Mouse (Mus musculus): Measurements from ENCODE around the gene Map4k2. TPM values are rescaled to one million over a fixed set of nuclear protein-coding genes. Genes with fewer than 3 reads are reported as not detected.
A peak's percentile ranks its signal among the peaks of the same experiment; 100 is the strongest.

Map4k2 gene
- total and polyA plus RNA-seq, 3 experiments, result 55.5 to 119 (median 95.2) TPM

- in situ Hi-C loops (cut with MboI; ENCODE audit: low pct_ligation_motif_present, low pct_unique_long_range_greater_than_20kb, low sequenced_read_pairs), result no loop called here
- peaks cover 35 to 68% of the 10 kb centered on the region in 2 experiments for H3K4me1 ChIP-seq (ENCODE audit: control insufficient read depth in 1 of 2, insufficient read depth in 2 of 2)
- dilution Hi-C loops (cut with MboI; ENCODE audit: extremely low pct_ligation_motif_present, extremely low pct_unique_long_range_greater_than_20kb, low sequenced_read_pairs), result no loop called here
Observed at GRCm38 (mm10) chr19:6334673-6335457, 6.1 kb upstream of the Map4k2 start, which contains the start of gene Men1. Men1 (plus strand) TSS chr19:6334979.

GRCm38 (mm10) chr19:6335458-6335827, 5.5 kb upstream of the Map4k2 start:
- Histone ChIP-seq H3K4me1 (ENCODE audit: control insufficient read depth in 1 of 2, insufficient read depth in 2 of 2) (peaks cover 35 to 68% of the 10 kb centered on the region in 2 experiments), H3K4me2 (ENCODE audit: insufficient read depth, low read depth, poor library complexity, severe bottlenecking) (peak overlapping the region; percentile 85), H3K9me3 (replicated peaks; ENCODE audit: low read length) (no peaks in the 10 kb centered on the region), H3K79me2 (replicated peaks; ENCODE audit: control insufficient read depth, extremely low read depth, insufficient read depth, poor library complexity, severe bottlenecking) (peaks cover 22% of the 10 kb centered on the region), H3K9ac (ENCODE audit: insufficient read depth, low read depth) (peak overlapping the region; percentile 76), H3K36me3 (replicated peaks in 1 of 2; ENCODE audit: control insufficient read depth in 1 of 2, insufficient read depth in 1 of 2, low read length in 1 of 2) (peaks cover 27 to 32% of the 10 kb centered on the region in 2 experiments), H3K27ac (ENCODE audit: insufficient read depth, low read depth) (peak overlapping the region; percentile 5; the same call in 1 of the 2 replicates), H3K4me3 (replicated peaks in 1 of 3; ENCODE audit: low read depth in 2 of 3, low read length in 2 of 3, poor library complexity in 1 of 3) (peak overlapping the region; percentile 78 to 87 (median 79)), H3K27me3 (replicated peaks) (no peaks in the 10 kb centered on the region)
- in situ Hi-C loops (cut with MboI; ENCODE audit: low pct_ligation_motif_present, low pct_unique_long_range_greater_than_20kb, low sequenced_read_pairs) (no loop called here), dilution Hi-C loops (cut with MboI; ENCODE audit: extremely low pct_ligation_motif_present, extremely low pct_unique_long_range_greater_than_20kb, low sequenced_read_pairs) (no loop called here)
- DNase-seq (ENCODE audit: extremely low read depth), result no peak
- TF ChIP-seq KAT2A (IDR thresholded peaks at IDR 0.05; ENCODE audit: insufficient replicate concordance, low read length) (no peak), MXI1 (IDR thresholded peaks at IDR 0.05; ENCODE audit: low read depth, low read length) (no peak), BHLHE40 (IDR thresholded peaks at IDR 0.05; ENCODE audit: low read depth, low read length) (no peak), SIN3A (IDR thresholded peaks at IDR 0.05; ENCODE audit: low read length) (no peak), CHD2 (IDR thresholded peaks at IDR 0.05; ENCODE audit: low read length) (no peak), ZC3H11A (IDR thresholded peaks at IDR 0.05; ENCODE audit: low read depth, low read length) (no peak), ELF1 (IDR thresholded peaks at IDR 0.05; ENCODE audit: low read depth, low read length) (no peak; the same call in 1 of the 2 replicates), MEF2A (IDR thresholded peaks at IDR 0.05; ENCODE audit: borderline replicate concordance, low read depth, low read length) (no peak), RAD21 (IDR thresholded peaks at IDR 0.05; ENCODE audit: low read depth, low read length) (no peak), GABPA (IDR thresholded peaks at IDR 0.05; ENCODE audit: insufficient replicate concordance, low read depth, low read length) (no peak), HCFC1 (IDR thresholded peaks at IDR 0.05; ENCODE audit: low read depth, low read length) (no peak), CTCF (conservative IDR thresholded peaks at IDR 0.05 in 1 of 2, IDR thresholded peaks at IDR 0.05 in 1 of 2; ENCODE audit: low read depth in 2 of 2, low read length in 2 of 2) (no peak), POLR2A (IDR thresholded peaks at IDR 0.05; ENCODE audit: low read depth, low read length) (no peak), USF1 (IDR thresholded peaks at IDR 0.05; ENCODE audit: low read depth, low read length) (no peak), ZMIZ1 (IDR thresholded peaks at IDR 0.05; ENCODE audit: low read depth, low read length) (no peak), POLR2AphosphoS2 (IDR thresholded peaks at IDR 0.05; ENCODE audit: low read depth, low read length) (no peak), ZKSCAN1 (IDR thresholded peaks at IDR 0.05; ENCODE audit: borderline replicate concordance, low read depth, low read length) (no peak)

More at GRCm38 (mm10) chr19:6334673-6335457, 6.1 kb upstream of the Map4k2 start, which contains the start of gene Men1:
- H3K4me2 ChIP-seq (ENCODE audit: insufficient read depth, low read depth, poor library complexity, severe bottlenecking), result peak within 1 kb of the TSS; percentile 85
- no peaks in the 10 kb centered on the region for H3K27me3 ChIP-seq (replicated peaks)
- peaks cover 27 to 32% of the 10 kb centered on the region in 2 experiments for H3K36me3 ChIP-seq (replicated peaks in 1 of 2; ENCODE audit: control insufficient read depth in 1 of 2, insufficient read depth in 1 of 2, low read length in 1 of 2)
- peaks cover 22% of the 10 kb centered on the region for H3K79me2 ChIP-seq (replicated peaks; ENCODE audit: control insufficient read depth, extremely low read depth, insufficient read depth, poor library complexity, severe bottlenecking)
- H3K27ac ChIP-seq (ENCODE audit: insufficient read depth, low read depth), result peak within 1 kb of the TSS; percentile 40; the same call in 1 of the 2 replicates
- peak within 1 kb of the TSS; percentile 76 for H3K9ac ChIP-seq (ENCODE audit: insufficient read depth, low read depth)
- peak within 1 kb of the TSS; percentile 78 to 87 (median 79) for H3K4me3 ChIP-seq (replicated peaks in 1 of 3; ENCODE audit: low read depth in 2 of 3, low read length in 2 of 3, poor library complexity in 1 of 3)
- TF ChIP-seq TCF12 (IDR thresholded peaks at IDR 0.05; ENCODE audit: low read depth, low read length) (peak; percentile 56; the same call in 1 of the 2 replicates), KAT2A (IDR thresholded peaks at IDR 0.05; ENCODE audit: insufficient replicate concordance, low read length) (peak; percentile 93; the same call in 1 of the 2 replicates), POLR2A (IDR thresholded peaks at IDR 0.05; ENCODE audit: low read depth, low read length) (peak; percentile 67), MAX (IDR thresholded peaks at IDR 0.05; ENCODE audit: low read length) (no peak), ZC3H11A (IDR thresholded peaks at IDR 0.05; ENCODE audit: low read depth, low read length) (no peak), BHLHE40 (IDR thresholded peaks at IDR 0.05; ENCODE audit: low read depth, low read length) (no peak), NRF1 (IDR thresholded peaks at IDR 0.05; ENCODE audit: low read depth, low read length) (peak; percentile 59), TBP (conservative IDR thresholded peaks at IDR 0.05; ENCODE audit: low read depth, low read length) (peak; percentile 78; the same call in 1 of the 2 replicates), JUND (conservative IDR thresholded peaks at IDR 0.05; ENCODE audit: low read depth, low read length) (no peak), MEF2A (IDR thresholded peaks at IDR 0.05; ENCODE audit: borderline replicate concordance, low read depth, low read length) (peak; percentile 61; the same call in 1 of the 2 replicates), ZKSCAN1 (IDR thresholded peaks at IDR 0.05; ENCODE audit: borderline replicate concordance, low read depth, low read length) (no peak), RCOR1 (conservative IDR thresholded peaks at IDR 0.05; ENCODE audit: low read depth, low read length) (no peak), MXI1 (IDR thresholded peaks at IDR 0.05; ENCODE audit: low read depth, low read length) (0 out of 2 replicates have a peak, but pooled peaks have one; percentile 66), USF1 (IDR thresholded peaks at IDR 0.05; ENCODE audit: low read depth, low read length) (no peak), NELFE (IDR thresholded peaks at IDR 0.05; ENCODE audit: low read depth, low read length) (peak; percentile 68), EP300 (IDR thresholded peaks at IDR 0.05; ENCODE audit: low read length) (no peak), RAD21 (IDR thresholded peaks at IDR 0.05; ENCODE audit: low read depth, low read length) (no peak; the same call in none of the 2 replicates), MAZ (IDR thresholded peaks at IDR 0.05; ENCODE audit: low read depth, low read length) (peak; percentile 79; the same call in 1 of the 2 replicates), CHD2 (IDR thresholded peaks at IDR 0.05; ENCODE audit: low read length) (peak; percentile 43; the same call in 1 of the 2 replicates), CTCF (conservative IDR thresholded peaks at IDR 0.05 in 1 of 2, IDR thresholded peaks at IDR 0.05 in 1 of 2; ENCODE audit: low read depth in 2 of 2, low read length in 2 of 2) (peak in 1 of 2 experiments; percentile 38; a peak in 2 of 4 replicates), SIN3A (IDR thresholded peaks at IDR 0.05; ENCODE audit: low read length) (0 out of 2 replicates have a peak, but pooled peaks have one; percentile 72), MAFK (IDR thresholded peaks at IDR 0.05; ENCODE audit: insufficient replicate concordance, low read length) (no peak), SMC3 (IDR thresholded peaks at IDR 0.05; ENCODE audit: low read depth, low read length) (no peak), JUN (IDR thresholded peaks at IDR 0.05; ENCODE audit: insufficient read depth, low read depth, low read length) (no peak), GABPA (IDR thresholded peaks at IDR 0.05; ENCODE audit: insufficient replicate concordance, low read depth, low read length) (peak; percentile 27; the same call in 1 of the 2 replicates), HCFC1 (IDR thresholded peaks at IDR 0.05; ENCODE audit: low read depth, low read length) (peak; percentile 97), POLR2AphosphoS2 (IDR thresholded peaks at IDR 0.05; ENCODE audit: low read depth, low read length) (no peak; the same call in 1 of the 2 replicates), E2F4 (IDR thresholded peaks at IDR 0.05; ENCODE audit: insufficient replicate concordance, low read depth, low read length) (peak; percentile 84; the same call in 1 of the 2 replicates), ZMIZ1 (IDR thresholded peaks at IDR 0.05; ENCODE audit: low read depth, low read length) (peak; percentile 84), CHD1 (IDR thresholded peaks at IDR 0.05; ENCODE audit: low read depth, low read length) (peak; percentile 16; the same call in 1 of the 2 replicates), PAX5 (IDR thresholded peaks at IDR 0.05; ENCODE audit: low read length) (no peak), ZNF384 (IDR thresholded peaks at IDR 0.05; ENCODE audit: low read depth, low read length) (no peak), ETS1 (conservative IDR thresholded peaks at IDR 0.05; ENCODE audit: low read depth, low read length) (no peak), ELF1 (IDR thresholded peaks at IDR 0.05; ENCODE audit: low read depth, low read length) (peak; percentile 73)
- peak; percentile 96 for DNase-seq (ENCODE audit: extremely low read depth)
- no peaks in the 10 kb centered on the region for H3K9me3 ChIP-seq (replicated peaks; ENCODE audit: low read length)
